ENCODE assay signal across 8 mouse cellular contexts in the genomic region with DNA sequence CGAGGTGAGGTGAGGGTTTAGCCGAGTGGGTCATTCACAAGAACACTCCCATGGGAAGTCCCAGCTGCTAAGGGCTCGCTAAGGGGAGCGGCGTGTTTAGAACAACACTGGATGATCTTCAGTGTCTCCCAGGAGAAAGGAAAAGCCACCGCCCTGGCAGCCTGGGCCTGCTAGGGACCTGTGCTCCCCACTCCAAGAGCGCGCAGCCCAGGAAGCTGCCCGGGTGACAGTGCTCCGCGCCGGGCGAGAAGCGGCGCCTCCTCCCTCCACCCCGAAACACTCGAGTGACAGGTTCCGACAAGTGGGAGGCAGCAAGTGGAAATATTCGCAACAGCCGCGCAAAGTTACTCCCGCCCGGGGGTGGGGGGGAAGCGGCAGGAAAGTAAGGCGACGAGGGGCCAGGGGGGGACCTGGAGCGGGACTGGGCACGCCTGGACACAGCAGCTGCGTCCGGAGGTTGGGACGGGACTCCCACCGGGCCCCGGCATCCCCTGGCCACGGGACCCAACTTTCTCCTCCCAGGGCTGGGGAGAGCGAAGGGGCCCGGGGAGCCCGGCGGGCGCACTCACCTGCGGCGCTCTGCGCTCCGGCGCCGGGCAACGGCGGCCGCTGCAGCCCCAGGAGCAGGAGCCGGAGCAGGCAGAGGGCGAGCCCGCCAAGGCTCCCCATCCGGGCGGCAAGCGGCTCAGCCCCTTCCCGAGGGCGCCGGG. TPM values are rescaled to one million over a fixed set of nuclear protein-coding genes. Genes with fewer than 3 reads are reported as not detected.
DNase-seq lines count a peak whose midpoint lies in the region; ATAC-seq and TF ChIP-seq lines count a peak whose summit lies in the region.

No protein-coding gene starts in this region.

- peak overlapping the region; percentile 88 for H3K4me2 ChIP-seq in lung, embryonic 16.5 days (ENCODE audit: low read depth, low read length)
- peak overlapping the region; percentile 96 for H3K4me2 ChIP-seq in hindbrain, embryonic 14.5 days (replicated peaks)
- peak overlapping the region; percentile 98 for H3K4me2 ChIP-seq in midbrain, embryonic 11.5 days
- peak overlapping the region; percentile 74 for H3K4me2 ChIP-seq in stomach, postnatal 0 days (replicated peaks; ENCODE audit: low read depth)

- H3K4me3 ChIP-seq in lung, embryonic 16.5 days (ENCODE audit: low read length), result peak overlapping the region; percentile 45
- H3K4me3 ChIP-seq in hindbrain, embryonic 14.5 days (replicated peaks; ENCODE audit: low read length), result peak overlapping the region; percentile 71
- H3K4me3 ChIP-seq in midbrain, embryonic 11.5 days (ENCODE audit: low read depth, low read length), result peak overlapping the region; percentile 53
- H3K4me3 ChIP-seq in stomach, postnatal 0 days (ENCODE audit: low read depth, low read length), result peak overlapping the region; percentile 46

- H3K36me3 ChIP-seq in lung, embryonic 16.5 days (ENCODE audit: control insufficient read depth, insufficient read depth, low read length), result no peaks in the 10 kb centered on the region
- no peaks in the 10 kb centered on the region for H3K36me3 ChIP-seq in hindbrain, embryonic 14.5 days (replicated peaks; ENCODE audit: control insufficient read depth, insufficient read depth)
- H3K36me3 ChIP-seq in midbrain, embryonic 11.5 days (ENCODE audit: control insufficient read depth, insufficient read depth, low read length), result no peaks in the 10 kb centered on the region
- no peaks in the 10 kb centered on the region for H3K36me3 ChIP-seq in stomach, postnatal 0 days (ENCODE audit: control insufficient read depth, insufficient read depth, low read length)

- no peak for DNase-seq in cerebellum, adult 11-12 months
- no peak for DNase-seq in lung, postnatal 14 days
- DNase-seq in hindbrain, embryonic 14.5 days (ENCODE audit: low spot score), result no peak
- peak; percentile 95 for DNase-seq in midbrain, embryonic 11.5 days (ENCODE audit: low spot score, missing footprints)
- peak; percentile 30 for DNase-seq in stomach, postnatal 0 days (ENCODE audit: low spot score)
- DNase-seq in spleen, postnatal 36 days (ENCODE audit: low spot score in 2 of 2), result no peak

- WGBS in lung, embryonic 16.5 days, result under 1% methylated on average over 28 of the region's 57 CpGs
- under 1% methylated on average over 55 of the region's 57 CpGs for WGBS in hindbrain, embryonic 14.5 days
- WGBS in midbrain, embryonic 11.5 days, result under 1% methylated on average over 54 of the region's 57 CpGs
- WGBS in stomach, postnatal 0 days, result 2% methylated on average over 45 of the region's 57 CpGs

- H3K27ac ChIP-seq in lung, embryonic 16.5 days (ENCODE audit: low read length), result no peak overlapping the region
- H3K27ac ChIP-seq in hindbrain, embryonic 14.5 days, result peak overlapping the region; percentile 53; the same call in 1 of the 2 replicates
- H3K27ac ChIP-seq in midbrain, embryonic 11.5 days (ENCODE audit: low read depth, low read length), result no peak overlapping the region
- H3K27ac ChIP-seq in stomach, postnatal 0 days (replicated peaks), result no peak overlapping the region

- H3K9me3 ChIP-seq in lung, embryonic 16.5 days (ENCODE audit: control insufficient read depth, low read length), result no peaks in the 10 kb centered on the region
- H3K9me3 ChIP-seq in hindbrain, embryonic 14.5 days (ENCODE audit: control insufficient read depth, low read length), result no peaks in the 10 kb centered on the region
- no peaks in the 10 kb centered on the region for H3K9me3 ChIP-seq in midbrain, embryonic 11.5 days (ENCODE audit: control insufficient read depth, low read length)
- no peaks in the 10 kb centered on the region for H3K9me3 ChIP-seq in stomach, postnatal 0 days (ENCODE audit: control insufficient read depth, low read length)

- H3K27me3 ChIP-seq in lung, embryonic 16.5 days (ENCODE audit: control insufficient read depth, insufficient read depth, low read depth, low read length), result peaks cover 47% of the 10 kb centered on the region
- H3K27me3 ChIP-seq in hindbrain, embryonic 14.5 days (ENCODE audit: control insufficient read depth, insufficient read depth, low read length), result 0 out of 2 replicates have a peak, but pooled peaks cover 3% of the 10 kb centered on the region
- peaks cover 34% of the 10 kb centered on the region for H3K27me3 ChIP-seq in midbrain, embryonic 11.5 days (ENCODE audit: control insufficient read depth, insufficient read depth, low read length)
- peaks cover 7% of the 10 kb centered on the region; the same call in 1 of the 2 replicates for H3K27me3 ChIP-seq in stomach, postnatal 0 days (ENCODE audit: control insufficient read depth, insufficient read depth, low read length)

- TF ChIP-seq EP300 in stomach, postnatal 0 days (optimal IDR thresholded peaks at IDR 0.05), result no peak

- peak overlapping the region; percentile 38; the same call in 1 of the 2 replicates for H3K9ac ChIP-seq in lung, embryonic 16.5 days (ENCODE audit: low read length)
- peak overlapping the region; percentile 75 for H3K9ac ChIP-seq in hindbrain, embryonic 14.5 days
- H3K9ac ChIP-seq in midbrain, embryonic 11.5 days (ENCODE audit: low read length), result peak overlapping the region; percentile 56
- peak overlapping the region; percentile 13; the same call in 1 of the 2 replicates for H3K9ac ChIP-seq in stomach, postnatal 0 days (ENCODE audit: low read length)

- TF ChIP-seq CTCF in stomach, postnatal 0 days (IDR thresholded peaks at IDR 0.05; ENCODE audit: low read depth), result no peak

- H3K4me1 ChIP-seq in lung, embryonic 16.5 days (replicated peaks; ENCODE audit: control insufficient read depth, insufficient read depth, low read length), result peaks cover 9% of the 10 kb centered on the region; the same call in 1 of the 2 replicates
- peaks cover 25% of the 10 kb centered on the region for H3K4me1 ChIP-seq in hindbrain, embryonic 14.5 days (replicated peaks; ENCODE audit: control insufficient read depth, insufficient read depth, low read length)
- H3K4me1 ChIP-seq in midbrain, embryonic 11.5 days (ENCODE audit: control insufficient read depth, insufficient read depth, low read length), result peaks cover 11% of the 10 kb centered on the region
- no peaks in the 10 kb centered on the region for H3K4me1 ChIP-seq in stomach, postnatal 0 days (replicated peaks; ENCODE audit: control insufficient read depth, insufficient read depth)

- ATAC-seq in cerebellum, adult (ENCODE audit: insufficient number of reproducible peaks, low FRiP score, low TSS enrichment), result peak; percentile 22; the same call in 1 of the 2 replicates
- peak; percentile 32 for ATAC-seq in lung, embryonic 16.5 days (ENCODE audit: low read depth)
- no peak for ATAC-seq in hindbrain, embryonic 14.5 days (ENCODE audit: low FRiP score)
- peak; percentile 31 for ATAC-seq in midbrain, embryonic 11.5 days (ENCODE audit: low FRiP score)
- ATAC-seq in stomach, postnatal 0 days (ENCODE audit: low FRiP score, low TSS enrichment), result peak; percentile 22; the same call in 1 of the 2 replicates

RNA-seq across cellular contexts. Expression of gene Ptprt, which starts 0.6 kb away (rescaled TPM):
- 0.60 and 0.62 TPM in 2 replicates for polyA plus RNA-seq in lung, embryonic 16.5 days (2015; fragmentation: Nextera tagmentation; extraction: Ambion mirVana)
- 19.7 and 21.5 TPM in 2 replicates for polyA plus RNA-seq in hindbrain, embryonic 14.5 days (2014; fragmentation: Nextera tagmentation; extraction: Ambion mirVana)
- polyA plus RNA-seq in midbrain, embryonic 11.5 days (2014; fragmentation: Nextera tagmentation; extraction: Ambion mirVana), result 0.77 and 1.8 TPM in 2 replicates
- 0.47 and 0.89 TPM in 2 replicates for polyA plus RNA-seq in stomach, postnatal 0 days (2015; fragmentation: Nextera tagmentation; extraction: Ambion mirVana)

Comparison
In these comparisons a context has a peak if more than half of its experiments do, and no peak if none do; other contexts are left out.
1. DNase-seq: peak in midbrain, embryonic 11.5 days (single experiment) and stomach, postnatal 0 days (single experiment); none in cerebellum, adult 11-12 months (single experiment), lung, postnatal 14 days (single experiment), hindbrain, embryonic 14.5 days (single experiment) and spleen, postnatal 36 days (0 of 2).
2. H3K9ac ChIP-seq: peak in every context shown above with its lines; median percentile 75 in hindbrain, embryonic 14.5 days; 56 in midbrain, embryonic 11.5 days; 38 in lung, embryonic 16.5 days; 13 in stomach, postnatal 0 days.
3. Peak in every context shown above with its lines, with median percentiles within 50 percentile points of each other: H3K4me2 ChIP-seq and H3K4me3 ChIP-seq.